Mouse (Mus musculus) E14TG2a.4 (cell line): ENCODE results near the gene Ddx42.
"Not testable (repeated sequence)": the region's sequence is repeated elsewhere in the genome, so short reads cannot be mapped to it uniquely, and the experiment has no call there.

ENCODE experiments used
- H3K27me3 ChIP-seq: 2 replicates; pipeline ENCODE4 v1.6.1; 2014; ENCODE audit warnings: low read length, control low read depth; ENCODE audit not compliant: insufficient read depth
- H3K36me3 ChIP-seq: 2 replicates; pipeline ENCODE4 v1.6.1; 2014; ENCODE audit warnings: low read length, control low read depth; ENCODE audit not compliant: insufficient read depth
- H3K4me1 ChIP-seq: replicated peaks from 2 replicates; pipeline ENCODE4 v1.6.1; 2014; ENCODE audit warnings: low read depth, low read length, control low read depth
- H3K4me3 ChIP-seq: replicated peaks from 2 replicates; pipeline ENCODE4 v1.5.1; 2014; ENCODE audit warnings: mild to moderate bottlenecking, low read length
- H3K9me3 ChIP-seq: 2 replicates; pipeline ENCODE4 v1.6.1; 2014; ENCODE audit warnings: low read length, control low read depth
- CTCF ChIP-seq: conservative IDR thresholded peaks from 2 replicates; pipeline ENCODE4 v1.5.1; 2014; ENCODE audit warnings: low read length
- NANOG ChIP-seq: IDR thresholded peaks from 2 replicates; pipeline ENCODE4 v1.6.1; 2014; ENCODE audit warnings: borderline replicate concordance, low read length, mixed read lengths
- POU5F1 ChIP-seq: IDR thresholded peaks from 2 replicates; pipeline ENCODE4 v1.6.1; 2014; ENCODE audit warnings: low read length, borderline replicate concordance

Gene Ddx42

GRCm38 (mm10) chr11:106194891-106195290, 21.8 kb upstream of the Ddx42 start:
- Histone ChIP-seq H3K4me3 (no peak overlapping the region), H3K4me1 (peaks cover 28% of the 10 kb centered on the region), H3K27me3 (no peaks in the 10 kb centered on the region), H3K36me3 (peaks cover 37% of the 10 kb centered on the region), H3K9me3 (no peaks in the 10 kb centered on the region)
- TF ChIP-seq CTCF (no peak), POU5F1 (no peak), NANOG (no peak)

- no peak for TF ChIP-seq NANOG
- TF ChIP-seq POU5F1 = no peak
- TF ChIP-seq CTCF = no peak
- no peaks in the 10 kb centered on the region for H3K9me3 ChIP-seq
- no peaks in the 10 kb centered on the region for H3K27me3 ChIP-seq
- peaks cover 28% of the 10 kb centered on the region for H3K4me1 ChIP-seq
- peaks cover 37% of the 10 kb centered on the region for H3K36me3 ChIP-seq
- no peak overlapping the region for H3K4me3 ChIP-seq
Observed at GRCm38 (mm10) chr11:106195341-106195740, 21.4 kb upstream of the Ddx42 start.

- TF ChIP-seq POU5F1 = no peak
- no peak for TF ChIP-seq CTCF
- no peak for TF ChIP-seq NANOG
- H3K27me3 ChIP-seq = no peaks in the 10 kb centered on the region
- H3K4me3 ChIP-seq = no peak overlapping the region
- peaks cover 18% of the 10 kb centered on the region; the same call in 1 of the 2 replicates for H3K4me1 ChIP-seq
- peaks cover 62% of the 10 kb centered on the region for H3K36me3 ChIP-seq
- no peaks in the 10 kb centered on the region for H3K9me3 ChIP-seq
Observed at GRCm38 (mm10) chr11:106198277-106198676, 18.4 kb upstream of the Ddx42 start.

GRCm38 (mm10) chr11:106199997-106200396, 16.7 kb upstream of the Ddx42 start:
- not testable (repeated sequence) for H3K27me3 ChIP-seq, H3K4me3 ChIP-seq, H3K4me1 ChIP-seq, H3K9me3 ChIP-seq
- H3K36me3 ChIP-seq = peaks cover 79% of the 10 kb centered on the region

- TF ChIP-seq POU5F1 = no peak
- no peak for TF ChIP-seq NANOG
- no peaks in the 10 kb centered on the region for H3K27me3 ChIP-seq
- H3K4me3 ChIP-seq = no peak overlapping the region
- H3K36me3 ChIP-seq = peaks cover 86% of the 10 kb centered on the region
- no peaks in the 10 kb centered on the region; the same call in 1 of the 2 replicates for H3K4me1 ChIP-seq
- H3K9me3 ChIP-seq = no peaks in the 10 kb centered on the region
Observed at GRCm38 (mm10) chr11:106200756-106201155, 16.0 kb upstream of the Ddx42 start.

DNA sequence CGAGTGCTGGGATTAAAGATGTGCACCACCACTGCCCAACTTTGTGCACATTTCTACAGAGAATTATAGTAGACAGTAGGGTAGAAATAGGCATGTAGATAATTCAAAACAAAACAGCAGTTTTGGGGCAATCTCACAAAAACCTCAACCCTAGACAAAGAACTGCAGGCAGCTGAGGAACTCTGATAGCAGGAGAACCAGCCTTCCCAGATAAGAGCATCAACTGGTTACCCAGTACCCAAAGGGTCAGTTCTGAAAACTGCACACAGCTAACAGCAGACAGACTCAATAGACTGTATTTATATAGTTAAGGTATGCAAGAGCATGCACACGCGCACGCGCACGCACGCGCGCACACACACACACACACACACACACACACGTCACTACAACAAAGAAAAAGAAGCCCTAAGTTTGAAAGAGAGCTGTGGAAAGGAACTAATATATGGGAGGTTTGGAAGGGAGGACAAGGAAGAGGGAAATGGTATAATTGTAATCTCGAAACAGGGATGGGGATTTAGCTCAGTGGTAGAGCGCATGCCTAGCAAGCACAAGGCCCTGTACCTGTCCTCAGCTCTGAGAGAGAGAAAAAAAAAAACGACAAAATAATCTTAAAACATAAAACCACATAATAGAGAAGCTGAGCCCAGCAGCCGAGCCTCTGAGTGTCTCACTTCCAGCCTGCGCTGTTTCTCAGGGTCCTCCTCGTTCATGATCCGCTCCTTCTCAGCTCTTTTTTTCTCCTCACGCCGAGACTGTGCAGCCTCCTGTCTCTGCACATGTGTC, 15.2 kb upstream of the Ddx42 start:
- H3K4me3 ChIP-seq = no peak overlapping the region
- no peaks in the 10 kb centered on the region for H3K27me3 ChIP-seq
- H3K36me3 ChIP-seq = peaks cover 90% of the 10 kb centered on the region
- TF ChIP-seq POU5F1 (no peak), NANOG (no peak), CTCF (no peak)
- H3K9me3 ChIP-seq = no peaks in the 10 kb centered on the region
- H3K4me1 ChIP-seq = no peaks in the 10 kb centered on the region; the same call in 1 of the 2 replicates

DNA sequence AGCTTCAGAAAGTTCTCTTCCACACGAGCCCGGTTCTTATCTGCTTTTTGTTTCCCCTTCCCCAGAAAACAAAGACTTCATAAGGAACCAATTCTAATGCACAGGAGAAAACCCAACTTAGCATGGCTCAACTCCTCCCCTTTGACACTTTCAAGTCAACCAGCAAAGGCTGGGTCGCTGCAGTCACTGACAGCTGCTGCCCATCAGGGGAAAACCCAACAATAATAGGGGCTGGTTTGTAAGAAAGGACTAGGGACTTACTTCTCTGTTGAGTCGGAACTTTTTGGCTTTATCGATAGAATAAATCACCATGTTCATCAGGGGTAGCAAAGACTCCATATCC, 14.6 kb upstream of the Ddx42 start, which contains the start of gene Strada:
Strada (minus strand) TSS at position 46 of the 343 bp plus-strand sequence.
- Histone ChIP-seq H3K36me3 (peaks cover 91% of the 10 kb centered on the region), H3K4me1 (no peaks in the 10 kb centered on the region; the same call in 1 of the 2 replicates), H3K9me3 (no peaks in the 10 kb centered on the region), H3K27me3 (no peaks in the 10 kb centered on the region), H3K4me3 (no peak within 1 kb of the TSS)
- TF ChIP-seq CTCF (no peak), NANOG (no peak), POU5F1 (no peak)

GRCm38 (mm10) chr11:106212771-106213170, 4.0 kb upstream of the Ddx42 start:
- Histone ChIP-seq H3K4me1 (peaks cover 21% of the 10 kb centered on the region), H3K27me3 (no peaks in the 10 kb centered on the region), H3K36me3 (peaks cover 66% of the 10 kb centered on the region), H3K9me3 (no peaks in the 10 kb centered on the region), H3K4me3 (no peak overlapping the region)
- TF ChIP-seq POU5F1 = no peak
- TF ChIP-seq CTCF = no peak

DNA sequence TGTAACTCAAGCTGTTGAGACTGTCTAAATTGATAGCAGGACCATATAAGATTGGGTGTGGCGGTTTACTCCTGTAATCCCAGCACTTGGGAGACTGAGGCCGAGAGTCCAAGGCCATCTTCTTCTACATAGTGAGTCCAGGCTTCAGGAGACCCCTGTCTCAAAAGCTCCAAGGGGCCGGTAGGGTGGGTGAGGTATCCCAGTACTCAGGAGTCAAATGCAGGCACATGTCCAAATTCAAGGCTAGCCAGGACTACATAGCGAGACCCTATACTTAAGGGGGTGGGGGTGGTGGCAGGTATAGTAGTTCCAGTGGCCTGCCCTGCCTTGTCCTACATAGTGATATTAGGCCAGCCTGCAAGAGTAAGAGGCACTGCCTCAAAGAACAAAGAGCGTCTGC, 1.9 kb upstream of the Ddx42 start:
- H3K36me3 ChIP-seq = peaks cover 46% of the 10 kb centered on the region
- H3K4me3 ChIP-seq = peak overlapping the region; percentile 99
- peaks cover 30% of the 10 kb centered on the region for H3K4me1 ChIP-seq
- TF ChIP-seq NANOG = no peak
- no peaks in the 10 kb centered on the region for H3K27me3 ChIP-seq
- H3K9me3 ChIP-seq = no peaks in the 10 kb centered on the region
